Mouse (Mus musculus) liver (tissue): Measurements from ENCODE around the gene Ltv1.

ENCODE experiments used
- DNase-seq: peaks from one replicate; pipeline ENCODE4 v3.0.0-alpha.2; 2020; ENCODE audit warnings: mixed read lengths

Ltv1 gene

GRCm38 (mm10) chr10:13189881-13190280 is 3.1 kb downstream of the Ltv1 start:
- DNase-seq, result no peak

DNA sequence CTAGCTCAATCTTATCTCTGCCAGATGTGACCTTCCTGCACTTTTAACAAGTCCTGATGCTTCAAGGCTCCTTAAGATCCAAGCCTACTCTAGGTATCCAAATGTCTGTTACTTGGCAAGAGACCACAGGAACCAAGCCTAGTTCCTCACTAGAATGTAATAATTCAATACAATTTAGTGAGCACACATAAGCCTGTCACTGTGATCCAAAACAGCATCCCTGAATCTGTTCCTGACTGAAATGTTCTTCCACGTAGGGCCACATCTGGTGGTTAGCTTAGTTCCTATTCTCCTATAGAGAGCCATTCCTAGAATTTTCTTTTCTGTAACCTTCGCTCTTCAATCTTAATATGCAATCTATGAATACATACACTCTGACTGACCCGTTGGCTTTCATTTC is 6.2 kb downstream of the Ltv1 start:
- no peak for DNase-seq

DNA sequence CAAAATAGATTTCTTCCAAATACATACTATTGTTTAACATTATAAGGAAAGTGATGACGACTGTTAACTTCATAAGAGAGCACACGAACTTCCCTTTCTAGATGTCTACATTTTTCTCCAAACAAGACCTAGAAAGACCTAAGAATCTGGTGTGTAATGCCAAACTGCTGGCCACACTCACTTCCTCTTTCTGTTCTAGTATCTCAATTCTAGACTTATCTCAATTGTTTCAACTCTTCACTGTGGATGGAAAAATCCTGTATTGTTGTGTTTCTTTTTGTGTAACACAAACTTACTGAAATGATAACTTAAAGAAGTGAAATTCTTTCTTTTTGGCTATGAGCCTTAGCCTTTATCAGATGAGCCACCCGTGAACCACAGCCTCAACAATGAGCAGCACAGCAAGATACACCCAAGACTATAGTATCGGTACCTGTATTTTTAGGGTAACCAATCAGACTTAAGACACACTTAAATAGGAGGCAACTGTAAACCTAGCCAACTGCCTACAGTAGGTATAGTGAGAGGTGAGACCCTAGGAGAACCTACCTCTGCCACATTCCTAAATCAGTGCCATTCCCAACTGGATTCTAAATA is 8.7 kb downstream of the Ltv1 start:
- DNase-seq, result no peak

- peak; percentile 21 for DNase-seq
These were observed 12.8 kb downstream of the Ltv1 start for GRCm38 (mm10) chr10:13180211-13180610.

DNA sequence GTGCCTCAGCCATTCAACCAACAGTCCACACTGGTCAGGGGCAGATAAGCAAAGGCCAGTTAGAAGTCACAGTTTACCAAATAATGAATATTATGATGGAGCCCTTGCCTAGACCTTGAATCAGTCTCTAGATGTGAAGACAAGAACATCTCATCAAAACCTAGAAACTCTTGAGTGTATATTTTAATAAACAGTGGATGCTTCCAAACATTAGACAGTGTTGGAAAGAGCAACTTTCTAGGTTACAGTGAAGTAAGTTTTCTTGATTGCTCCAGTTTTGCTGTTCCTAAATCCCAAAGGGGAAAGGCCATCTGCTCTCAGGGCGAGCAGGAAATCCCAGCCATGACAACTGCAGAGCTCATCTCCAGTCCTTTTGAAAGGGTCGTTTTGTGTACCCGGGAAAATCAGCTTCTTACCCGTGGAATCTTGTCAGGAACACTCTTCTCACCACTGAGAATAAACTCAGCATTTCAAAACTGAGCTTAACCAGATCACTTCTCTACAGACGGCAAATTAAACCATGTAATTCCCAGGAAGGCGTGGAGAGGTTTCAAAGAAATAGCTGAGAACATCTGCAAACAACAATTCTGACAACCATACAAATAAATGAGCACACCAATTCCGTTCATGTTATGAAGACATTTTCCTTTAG is 14.9 kb downstream of the Ltv1 start, which contains the start of gene Zc2hc1b:
TSS of gene Zc2hc1b (minus strand) at position 51 of the 652 bp plus-strand sequence.
- no peak for DNase-seq

- DNase-seq, result no peak
These were observed 17.1 kb downstream of the Ltv1 start for GRCm38 (mm10) chr10:13175866-13176265.

DNA sequence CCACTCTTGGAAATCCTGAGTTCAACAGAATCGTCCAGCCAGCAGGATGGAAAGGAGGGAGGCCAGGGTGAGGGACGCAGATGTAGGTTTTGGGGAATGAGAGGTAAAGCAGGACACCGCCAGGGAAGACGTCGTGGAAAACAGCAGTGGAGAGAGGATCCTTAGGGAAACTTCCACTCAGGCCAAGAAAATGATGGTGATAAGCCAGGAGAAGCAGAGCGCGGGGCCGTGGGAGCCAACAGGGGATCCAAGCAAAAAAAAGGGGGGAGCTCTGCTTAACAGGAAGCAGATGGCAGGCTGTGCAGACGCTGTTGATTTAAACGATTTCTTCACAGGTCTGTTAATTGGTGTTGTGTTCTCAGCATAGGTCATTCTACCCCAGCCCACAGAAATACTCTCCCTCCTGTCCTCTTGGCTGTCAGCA is 20.2 kb downstream of the Ltv1 start:
- no peak for DNase-seq

DNA sequence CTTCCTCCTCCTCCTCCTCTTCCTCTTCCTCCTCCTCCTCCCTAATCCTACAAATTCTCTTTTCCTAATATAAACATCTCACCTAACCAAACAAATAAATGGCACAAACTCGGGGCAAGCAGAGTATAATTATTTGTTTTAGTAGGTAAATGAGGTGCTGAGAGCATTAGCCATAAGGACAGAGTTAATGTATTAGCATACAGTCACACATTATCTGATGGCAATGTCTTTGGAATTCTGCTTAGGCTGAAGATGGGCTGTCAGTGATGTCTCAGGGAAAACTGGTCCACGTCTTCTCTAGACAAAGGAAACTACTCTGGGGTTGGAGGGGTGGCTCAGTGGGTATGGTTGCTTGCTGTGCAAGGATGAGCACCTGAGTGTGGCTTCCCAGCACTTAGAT is 21.5 kb downstream of the Ltv1 start:
- no peak for DNase-seq

- DNase-seq, result peak; percentile 13
These were observed 22.1 kb downstream of the Ltv1 start for GRCm38 (mm10) chr10:13170739-13171448.

DNA sequence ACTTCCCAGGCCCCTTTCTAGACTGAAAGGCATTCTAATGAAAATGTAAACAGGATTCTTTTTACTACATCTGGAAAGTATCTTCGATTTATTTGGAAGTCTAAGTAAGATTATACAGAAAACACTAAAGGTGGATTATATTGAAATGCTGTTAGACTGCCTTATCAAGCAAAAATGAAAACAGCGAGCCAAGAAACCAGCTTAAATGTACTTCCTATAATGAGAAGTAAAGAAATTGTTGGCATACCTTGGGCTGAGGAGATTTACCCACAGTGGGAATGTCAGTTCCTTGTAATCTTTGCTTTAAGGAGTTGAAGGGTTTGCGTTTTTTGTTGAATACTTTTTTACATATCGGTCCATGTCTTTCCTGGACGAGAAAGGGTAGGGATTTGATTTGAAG is 24.5 kb downstream of the Ltv1 start:
- no peak for DNase-seq

DNA sequence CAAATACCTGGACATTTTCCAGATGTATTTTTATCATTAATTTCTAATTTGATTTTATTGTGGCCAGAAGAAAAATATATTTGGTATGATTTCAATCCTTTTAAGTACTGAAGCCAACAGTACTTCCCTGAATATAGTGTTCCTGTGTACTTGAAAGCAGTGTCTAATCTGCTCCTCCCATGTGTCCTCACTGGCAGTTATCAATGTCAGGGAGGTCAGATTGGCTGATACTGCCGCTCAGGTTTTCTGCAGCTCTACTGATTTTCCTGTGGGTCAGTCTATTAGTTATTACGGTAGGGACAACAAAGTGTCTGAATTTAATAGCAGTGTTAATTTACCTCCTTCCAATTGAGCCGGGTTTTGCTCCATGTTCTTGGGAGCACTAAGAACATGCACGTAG is 30.9 kb downstream of the Ltv1 start:
- DNase-seq, result no peak

DNA sequence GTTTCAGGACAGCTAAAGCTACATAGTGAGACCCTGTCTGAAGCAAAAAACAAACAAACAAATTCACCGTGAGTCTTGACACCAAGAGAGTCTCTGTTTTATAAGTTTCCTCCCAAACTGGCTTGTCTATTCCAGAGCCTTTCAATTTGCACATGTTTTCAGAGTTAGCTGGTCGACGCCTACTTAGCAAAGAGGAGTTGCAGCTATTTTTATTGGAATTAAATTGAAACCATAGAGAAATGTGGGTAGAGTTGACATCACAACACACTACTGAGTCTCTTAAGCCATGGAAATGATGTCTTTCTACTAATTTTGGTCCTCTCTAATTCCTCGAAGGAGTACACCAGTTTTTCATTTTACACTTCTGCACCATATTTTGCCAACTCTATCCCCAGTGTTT is 32.1 kb downstream of the Ltv1 start:
- no peak for DNase-seq

GRCm38 (mm10) chr10:13155377-13155776 is 37.6 kb downstream of the Ltv1 start:
- DNase-seq, result no peak

DNA sequence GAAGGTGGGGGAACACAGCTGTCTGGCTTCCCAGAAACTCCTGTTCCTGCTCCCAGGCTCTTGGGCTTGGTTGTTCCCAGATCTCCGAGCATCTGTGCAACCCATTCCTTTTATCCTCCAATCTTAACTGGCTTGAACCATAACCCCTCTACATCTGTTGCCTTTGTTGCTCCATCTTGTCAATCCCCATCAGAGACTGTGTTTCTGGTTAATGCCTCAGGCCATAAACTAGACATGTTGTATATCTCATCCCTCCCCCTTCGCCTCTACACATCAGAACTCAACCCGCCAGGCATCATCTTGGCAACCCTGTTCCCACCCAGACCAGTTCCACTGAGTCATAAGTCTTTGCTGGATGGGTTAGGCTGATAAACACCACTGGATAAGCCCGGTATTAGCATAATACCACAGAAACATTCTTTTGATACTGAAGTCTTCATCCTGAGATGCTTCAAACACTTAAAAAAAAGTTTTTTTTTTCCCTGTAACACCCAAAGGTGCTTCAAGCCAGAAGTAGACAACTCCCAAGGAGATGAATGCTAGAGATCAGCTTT is 40.1 kb downstream of the Ltv1 start:
- no peak for DNase-seq

DNA sequence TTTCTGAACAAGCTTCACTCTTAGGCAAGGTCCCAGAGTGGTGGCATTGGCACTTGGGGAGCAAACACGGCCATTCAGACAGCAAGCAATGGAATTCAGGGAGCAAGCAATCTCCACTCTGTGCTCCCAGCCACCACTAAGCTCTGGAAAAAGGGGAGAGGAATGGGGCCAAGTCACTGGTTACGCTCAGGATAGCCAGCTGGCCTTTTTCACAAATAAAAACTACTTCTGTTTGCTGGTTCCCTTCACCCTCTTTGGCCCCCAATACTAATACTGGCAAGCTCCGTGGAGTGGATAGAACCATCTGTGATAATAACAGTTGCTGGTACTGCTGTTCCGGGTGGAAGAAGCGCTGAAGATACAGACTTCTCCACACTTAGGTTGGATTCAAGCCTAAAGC is 41.6 kb downstream of the Ltv1 start:
- DNase-seq, result no peak

DNA sequence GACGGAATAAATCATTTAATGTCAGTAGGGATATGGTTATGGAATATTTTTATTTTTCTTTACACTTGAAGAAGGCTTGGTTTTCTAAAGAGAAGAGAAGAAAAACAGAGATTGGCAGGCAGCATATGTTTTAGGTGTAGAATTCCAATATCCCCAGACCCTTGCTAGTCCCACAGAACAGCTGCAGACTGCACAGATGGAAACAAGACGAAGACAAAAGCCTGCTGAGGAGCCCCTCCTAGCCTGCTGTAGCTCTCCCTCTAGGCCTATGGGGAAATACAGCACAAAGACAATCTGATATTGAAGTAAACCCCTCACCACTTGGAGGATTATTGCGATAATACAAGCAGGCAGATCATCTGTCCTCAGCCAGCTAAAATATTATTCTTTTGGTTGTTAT is 42.5 kb downstream of the Ltv1 start:
- DNase-seq, result no peak

DNA sequence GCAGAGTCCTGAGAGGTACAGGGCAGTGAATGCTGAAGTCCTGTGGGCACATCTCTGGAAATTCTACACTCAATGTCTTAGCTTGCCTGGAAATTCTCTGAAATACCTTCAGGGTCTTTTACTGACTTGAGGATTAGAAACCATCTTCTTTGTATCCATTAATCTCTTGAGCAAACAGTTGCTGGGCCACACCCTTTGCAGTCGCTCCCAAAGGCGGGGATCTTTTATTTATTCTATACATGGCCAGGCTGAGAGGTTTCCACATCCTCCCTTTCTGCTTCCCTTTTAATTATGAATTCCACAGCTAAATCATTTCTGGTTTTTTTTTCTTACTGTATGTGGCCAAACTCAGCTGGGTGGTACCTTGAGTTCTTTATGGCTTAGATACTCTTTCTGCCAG is 52.5 kb downstream of the Ltv1 start:
- no peak for DNase-seq

DNA sequence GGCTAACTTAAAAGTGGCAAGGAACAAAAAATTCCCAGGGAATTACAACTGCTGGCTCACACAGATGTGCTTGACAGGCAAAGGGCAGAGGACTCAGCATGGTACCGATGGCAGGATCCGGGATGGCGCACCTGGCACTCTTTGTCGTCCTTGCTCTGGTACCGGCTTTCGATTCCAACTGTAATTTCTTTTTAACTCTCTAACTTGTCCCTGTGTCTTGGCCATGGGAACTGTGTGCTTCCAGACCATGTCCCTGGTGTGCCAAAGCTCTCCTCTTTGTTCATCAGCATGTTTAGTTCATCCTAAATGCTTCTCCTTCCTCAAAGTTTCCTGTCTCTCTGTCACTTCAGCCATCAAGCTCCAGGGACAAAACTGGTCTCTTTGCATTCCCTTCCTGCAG is 55.1 kb downstream of the Ltv1 start:
- DNase-seq, result no peak

DNA sequence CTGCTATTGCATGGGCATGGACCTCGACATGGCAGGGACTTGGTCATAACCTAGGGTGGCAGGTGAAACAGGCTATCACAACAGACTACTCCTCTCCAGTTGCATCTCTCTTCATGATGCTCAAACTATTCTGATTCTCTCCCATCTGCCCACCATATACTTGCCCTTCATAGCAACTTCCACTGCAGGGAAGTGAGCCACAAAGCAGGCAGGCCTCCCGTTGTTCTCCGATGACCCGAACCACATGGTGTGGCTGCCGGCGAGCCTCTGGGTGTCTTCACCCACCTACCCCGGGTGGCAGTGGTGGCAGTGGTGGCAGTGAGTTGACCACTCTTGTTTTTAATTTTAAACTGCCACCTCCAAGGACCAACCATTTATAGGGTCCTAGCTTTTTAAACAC is 57.2 kb downstream of the Ltv1 start:
- DNase-seq, result no peak

- no peak for DNase-seq
These were observed 57.7 kb downstream of the Ltv1 start for GRCm38 (mm10) chr10:13135276-13135675.

DNA sequence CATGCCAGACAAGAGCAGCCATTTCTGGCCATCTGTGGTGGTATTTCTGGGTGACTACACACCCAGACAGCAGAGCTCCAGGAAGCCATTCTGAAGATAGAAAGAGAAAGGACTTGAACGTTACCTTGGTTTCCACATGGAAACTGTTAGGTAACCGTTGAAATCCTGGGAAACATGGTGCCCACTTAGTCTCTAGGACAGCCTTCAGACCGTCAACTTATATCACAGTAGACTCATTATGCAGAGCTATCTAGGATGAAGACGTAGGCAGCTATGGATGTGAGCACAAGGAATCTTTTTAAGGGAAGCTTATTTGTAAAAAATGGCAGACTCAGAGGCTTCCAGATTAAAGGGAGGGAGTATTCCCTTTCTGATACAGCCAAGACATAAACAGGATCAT is 59.1 kb downstream of the Ltv1 start:
- no peak for DNase-seq
